Mouse (Mus musculus) adipocyte (in vitro differentiated cells): ENCODE measurements around the gene Prom2.
A peak's percentile ranks its signal among the peaks of the same experiment; 100 is the strongest.

Source experiments
- DNase-seq: peaks from one replicate; pipeline ENCODE4 v3.0.0-alpha.2; 2016; ENCODE audit warnings: low spot score

Prom2 gene

DNA sequence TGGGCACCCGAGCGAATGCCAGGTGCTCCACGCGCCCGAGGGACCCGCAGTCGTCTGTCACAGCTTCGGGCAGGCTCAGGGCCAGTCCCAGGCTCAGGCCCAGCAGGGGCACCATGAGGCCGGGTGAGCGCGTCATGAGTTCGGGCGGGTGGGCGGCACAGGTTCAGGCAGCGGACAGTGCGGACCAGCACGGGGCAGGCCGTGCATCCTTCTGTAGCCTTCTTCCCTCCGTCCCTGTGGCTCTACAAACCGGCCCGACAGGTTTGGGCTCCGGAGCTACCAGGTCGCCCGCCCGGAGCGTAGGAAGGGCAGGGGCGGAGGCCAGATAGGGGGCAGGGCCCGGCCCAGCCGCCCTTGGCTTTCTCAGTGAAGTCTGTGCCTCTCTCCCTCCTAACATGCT is at the start of gene Prom2:
TSS of gene Prom2 (minus strand) at position 283 of the 400 bp plus-strand sequence.
- DNase-seq: no peak

DNA sequence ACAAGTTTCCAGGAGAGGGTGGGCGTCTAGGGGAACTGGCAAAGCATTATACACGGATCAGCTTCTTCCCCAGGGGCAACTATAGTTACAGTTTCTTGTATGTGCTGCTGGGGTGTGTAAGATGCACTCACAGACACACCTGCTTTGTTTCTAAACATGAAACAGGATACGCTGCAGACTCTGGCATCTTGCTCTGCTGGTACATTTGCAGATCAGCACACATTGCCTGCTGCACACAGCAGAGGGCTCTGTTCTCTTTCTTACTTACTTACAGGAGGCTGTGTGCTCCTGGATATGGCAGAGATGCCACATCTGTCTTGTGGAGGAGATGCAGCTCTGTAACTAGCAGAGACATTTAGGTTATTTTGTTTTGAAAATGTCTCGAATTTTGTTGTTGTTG is 49.6 kb upstream of the Prom2 start:
- DNase-seq: no peak

DNA sequence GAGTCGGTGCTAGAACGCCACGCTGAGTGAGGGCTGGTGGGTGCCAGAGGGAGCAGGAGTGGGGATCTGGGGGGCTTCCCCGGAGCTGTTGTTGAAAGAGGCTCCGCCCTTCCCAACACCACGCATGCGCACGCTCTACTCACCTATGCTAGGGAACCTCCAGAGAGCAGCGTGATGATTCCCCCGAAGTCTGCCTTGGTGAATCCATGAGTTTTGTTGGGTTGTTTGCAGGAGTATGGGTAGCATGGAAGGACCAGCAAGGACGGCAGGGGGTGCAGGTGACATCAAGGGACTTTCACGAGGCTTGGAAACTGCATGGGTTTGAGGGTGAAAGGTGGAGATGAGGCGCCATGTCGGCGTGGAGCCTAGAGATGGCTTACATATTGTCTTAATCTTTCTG is 48.9 kb upstream of the Prom2 start:
- no peak for DNase-seq

DNA sequence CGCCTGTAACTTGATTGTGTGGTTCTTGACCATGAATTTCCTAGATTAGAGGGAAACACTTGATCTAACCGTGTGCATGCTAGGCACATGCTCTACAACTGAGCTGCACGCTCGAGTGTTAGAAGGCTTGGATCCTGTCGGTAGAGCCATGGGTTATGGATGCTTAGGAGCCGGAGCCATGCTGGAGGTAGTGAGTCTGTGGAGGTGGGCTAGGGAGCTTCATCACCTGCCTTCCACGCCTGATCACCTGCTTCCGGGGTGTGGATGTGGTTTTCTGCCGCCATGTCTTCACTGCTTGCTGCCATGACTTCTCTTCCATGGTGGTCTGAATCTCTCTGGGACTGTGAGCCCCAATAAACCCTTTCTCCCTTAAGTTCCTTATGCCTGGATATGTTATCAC is 47.6 kb upstream of the Prom2 start:
- no peak for DNase-seq

DNA sequence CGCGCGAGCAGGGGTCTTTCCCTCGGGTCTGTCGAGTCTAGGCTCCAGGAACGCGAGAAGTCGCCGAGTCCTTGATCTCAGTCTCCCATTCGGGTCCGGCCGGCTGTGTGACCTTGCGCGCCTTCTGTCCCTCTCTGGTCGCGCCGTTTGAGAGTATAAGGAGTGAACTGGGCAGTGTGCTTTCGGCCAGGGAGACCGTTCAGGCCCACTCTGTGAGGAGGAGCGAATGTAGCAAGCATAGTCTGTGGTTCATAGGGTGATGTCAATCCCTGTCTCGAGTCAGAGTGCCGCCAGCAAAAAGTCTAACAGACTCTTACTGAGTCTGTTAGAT is 46.2 kb upstream of the Prom2 start:
- no peak for DNase-seq

DNA sequence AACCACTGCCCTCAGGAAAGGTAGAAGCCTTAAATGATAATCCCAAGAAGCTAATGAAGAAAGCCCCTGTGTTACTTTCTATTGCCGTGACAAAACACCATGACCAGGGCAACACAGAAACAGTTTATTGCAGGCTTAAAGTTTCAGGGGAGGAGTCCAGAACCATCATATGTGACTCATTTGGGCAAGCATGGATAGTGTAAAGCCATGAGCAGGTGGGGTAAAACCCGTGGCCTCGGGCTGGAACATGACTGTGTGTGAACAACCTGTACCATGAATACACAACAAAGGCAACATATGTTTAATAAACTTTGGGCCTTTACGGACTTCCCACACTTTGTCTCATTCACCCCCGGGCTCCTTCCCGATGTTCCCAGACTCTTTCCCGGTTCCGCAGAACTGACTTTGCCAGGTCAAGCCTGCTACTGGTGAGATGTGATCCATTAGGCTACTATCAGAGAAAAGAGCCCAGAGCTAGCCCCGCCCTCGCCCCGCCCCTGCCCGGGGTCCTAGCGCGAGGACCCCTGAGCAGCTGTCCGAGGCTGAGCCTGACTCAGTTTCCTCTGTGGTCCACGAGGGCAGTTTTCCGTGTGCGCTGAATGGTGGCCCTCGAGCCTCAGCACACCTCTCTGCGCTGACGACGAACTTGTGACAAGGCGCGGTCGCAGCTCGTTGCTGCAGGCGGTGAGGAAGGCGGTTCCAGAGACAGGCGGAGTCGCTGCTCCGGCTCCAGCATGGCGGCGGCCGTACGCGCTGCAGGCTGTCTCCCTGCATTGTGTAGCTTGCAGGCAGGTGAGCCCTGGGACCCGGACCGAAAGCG is 45.6 kb upstream of the Prom2 start, which contains the start of the genes Zfp661 and Mrps5:
TSS of gene Zfp661 (minus strand) at position 401 of the 820 bp plus-strand sequence.
TSS of gene Mrps5 (plus strand) at position 529 of the 820 bp plus-strand sequence.
- peak; percentile 89 for DNase-seq

DNA sequence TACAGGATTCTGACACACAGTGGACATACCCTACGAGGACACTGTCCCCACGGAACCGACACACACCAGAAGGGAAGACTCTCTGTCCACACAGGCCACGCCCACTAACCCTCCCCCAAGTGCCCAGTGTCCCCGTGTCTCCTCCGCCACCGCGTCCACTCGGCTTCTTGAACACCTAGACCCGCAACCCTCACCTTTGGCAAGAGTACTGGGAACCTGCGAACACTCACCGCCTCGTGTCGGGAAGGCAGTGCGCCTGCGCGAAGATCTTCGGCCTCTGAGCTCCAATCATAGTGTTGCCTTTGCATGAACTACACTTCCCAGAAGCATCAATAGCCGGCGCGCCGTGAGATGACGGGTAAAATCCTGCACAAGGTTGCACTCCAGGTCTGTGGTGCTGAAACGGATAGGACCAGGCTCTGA is 43.2 kb upstream of the Prom2 start:
- DNase-seq: peak; percentile 96

DNA sequence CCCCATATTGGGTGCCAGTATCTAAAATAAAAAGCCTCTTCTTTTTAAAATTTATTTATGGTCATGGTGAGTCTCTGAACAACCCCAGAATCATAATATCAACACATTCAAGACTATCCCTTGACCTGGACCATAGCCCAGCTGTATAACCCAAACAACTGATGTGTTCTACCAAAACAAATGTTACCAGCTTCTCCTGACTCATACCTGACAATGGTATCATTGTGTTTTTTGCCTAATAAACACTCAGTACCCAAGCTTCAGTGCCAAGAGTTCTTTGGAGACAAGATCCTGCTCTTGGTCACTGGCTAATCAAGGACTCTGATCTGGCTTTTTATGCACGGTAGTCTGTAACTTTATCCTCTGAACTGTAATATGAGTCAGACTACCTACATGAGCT is 32.1 kb upstream of the Prom2 start:
- DNase-seq: no peak

DNA sequence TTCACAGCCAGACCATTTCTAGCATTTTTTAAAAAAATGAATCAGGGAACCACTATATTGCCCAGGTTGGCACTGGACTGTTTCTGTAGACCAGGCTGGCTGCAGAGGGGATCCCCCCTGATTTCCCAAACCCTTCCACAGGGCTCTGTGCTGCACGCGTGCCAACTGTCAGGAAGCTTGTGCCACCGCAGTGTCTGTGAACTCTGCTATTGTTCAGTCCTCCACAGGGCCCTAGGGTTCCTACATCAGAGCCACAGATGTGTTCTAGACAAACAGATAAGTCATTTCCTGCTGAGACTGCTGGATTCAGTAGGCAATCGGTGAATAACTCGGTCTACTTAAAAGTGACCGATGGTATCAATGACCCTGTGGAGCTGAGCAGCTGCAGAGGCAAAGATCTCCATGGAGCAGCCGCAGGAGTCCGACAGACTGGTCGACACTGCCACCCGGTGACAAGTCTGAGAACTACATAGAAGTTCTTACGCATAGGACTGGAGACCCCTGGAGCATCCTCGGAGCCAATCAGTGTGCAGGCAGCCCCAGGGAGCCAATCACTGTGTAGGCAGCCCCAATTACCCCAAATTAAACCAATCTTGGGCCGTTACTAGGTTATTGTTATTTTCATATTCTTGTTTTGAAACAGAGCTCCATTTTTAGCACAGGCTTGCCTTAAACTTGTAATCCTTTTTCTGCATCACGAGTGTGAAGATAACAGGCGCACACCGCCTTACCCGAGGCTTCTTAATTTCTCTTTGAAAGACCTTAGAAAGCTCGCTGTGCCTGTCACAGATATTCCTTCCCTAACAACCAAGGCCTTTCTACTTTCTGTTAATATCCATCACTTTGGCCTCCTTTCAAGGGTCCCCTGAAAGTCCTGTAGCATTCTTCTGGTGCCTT is 18.1 kb upstream of the Prom2 start:
- peak; percentile 53 for DNase-seq

DNA sequence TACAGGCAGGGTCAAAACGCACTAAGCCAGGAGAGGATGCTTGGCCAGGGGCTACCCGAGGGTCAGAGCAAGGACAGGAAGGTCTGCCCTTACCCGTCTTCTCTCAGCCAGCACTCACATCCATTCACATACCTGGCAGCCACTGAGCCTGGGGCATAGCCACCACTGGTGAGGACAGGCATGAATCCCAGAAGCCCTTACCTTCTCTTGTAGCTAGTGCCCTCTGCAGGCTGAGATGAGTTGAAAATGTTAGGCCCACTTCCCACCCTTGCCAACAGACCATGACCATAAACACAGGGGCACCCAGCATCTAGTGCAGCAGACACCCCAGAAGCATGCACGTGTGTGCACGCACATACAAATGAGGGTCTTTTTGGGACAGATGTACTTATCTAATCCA is 9.8 kb upstream of the Prom2 start:
- DNase-seq: no peak

DNA sequence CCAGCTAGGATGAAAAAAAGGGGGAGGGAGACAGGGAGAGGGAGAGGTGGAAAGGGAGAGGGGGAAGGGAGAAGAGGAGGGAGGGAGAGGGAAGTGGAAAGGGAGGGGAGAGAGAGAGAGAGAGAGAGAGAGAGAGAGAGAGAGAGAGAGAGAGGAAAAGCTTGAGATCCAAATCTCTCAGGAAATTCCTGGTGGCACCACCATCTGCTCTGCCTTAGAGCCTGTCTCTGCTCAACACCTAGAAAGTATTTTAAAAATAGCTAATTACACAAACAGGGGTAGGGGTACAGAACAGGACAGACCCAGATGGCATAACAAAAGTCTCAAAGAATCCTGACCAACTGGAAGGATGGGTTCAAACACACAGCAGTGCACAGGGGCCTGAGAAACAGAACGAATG is 9.2 kb upstream of the Prom2 start:
- DNase-seq: no peak

DNA sequence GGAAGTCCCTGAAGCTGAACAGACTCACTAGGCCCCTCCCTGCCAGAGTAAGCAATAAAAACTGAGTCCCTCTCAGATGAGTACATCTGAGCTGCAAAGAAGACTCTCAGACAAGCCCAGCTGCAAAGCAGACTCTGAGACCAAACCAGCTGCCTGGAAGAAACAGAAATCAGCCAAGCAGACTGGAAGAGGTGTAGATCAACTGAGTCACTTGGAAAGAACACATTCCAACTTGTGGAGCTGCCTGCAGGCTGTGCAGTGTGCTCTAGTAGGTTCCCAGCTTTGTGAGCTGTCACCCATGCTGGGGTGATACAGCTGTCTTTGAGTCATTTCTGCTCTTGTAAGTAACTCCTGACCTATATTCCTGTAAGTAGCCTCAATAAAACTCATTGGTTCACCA is 8.4 kb upstream of the Prom2 start:
- DNase-seq: no peak

DNA sequence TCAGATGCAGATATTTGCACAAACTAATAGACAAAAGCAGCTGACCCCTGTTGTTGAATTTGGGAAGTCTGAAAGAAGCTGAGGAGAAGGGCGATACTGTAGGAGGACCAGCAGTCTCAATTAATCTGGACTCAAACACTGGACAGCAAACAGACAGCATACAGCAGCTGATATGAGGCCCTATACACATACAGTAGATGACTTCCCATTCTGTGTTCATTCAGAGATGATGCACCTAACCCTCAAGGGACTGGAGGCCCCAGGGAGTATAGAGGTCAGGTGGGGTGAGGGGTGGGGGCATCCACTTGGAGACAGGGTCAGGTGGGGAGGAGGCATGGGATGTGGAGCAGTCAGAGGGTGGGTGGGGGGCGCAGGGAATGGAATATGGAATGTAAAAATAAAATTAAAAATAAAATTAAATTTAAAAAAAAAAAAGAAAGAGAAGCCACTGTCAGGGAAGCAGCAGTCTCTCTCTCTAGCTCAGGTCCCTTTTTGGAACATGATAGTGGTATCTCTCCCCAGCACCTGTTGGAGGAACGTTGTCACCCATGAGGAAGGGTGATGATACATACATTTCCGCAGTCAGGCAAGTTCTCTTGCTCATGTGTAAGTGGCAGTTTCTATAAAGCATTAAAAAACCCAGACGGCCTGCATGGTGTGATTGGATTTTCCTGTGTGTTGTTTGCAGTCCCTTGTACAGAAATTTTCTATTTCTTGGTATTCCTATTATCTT is 7.2 kb upstream of the Prom2 start:
- no peak for DNase-seq

DNA sequence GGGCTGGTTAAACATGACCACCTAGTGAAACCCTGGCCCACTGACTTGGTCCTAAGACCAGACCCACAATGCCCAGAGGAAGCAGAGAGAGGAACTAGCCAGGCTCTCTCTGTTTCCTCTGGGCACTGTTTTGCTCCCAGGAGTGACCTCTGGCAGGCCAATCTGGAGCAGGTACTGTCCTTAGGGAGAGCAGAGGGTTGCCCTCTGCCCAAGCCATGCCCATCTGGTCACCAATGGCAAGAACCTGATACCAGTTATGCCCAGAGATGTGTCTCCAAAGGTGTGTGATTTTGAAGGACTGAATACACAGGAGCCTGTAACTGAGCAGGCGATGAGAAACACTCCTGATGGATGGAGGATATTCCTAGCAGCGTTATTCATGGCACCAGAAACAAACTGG is 430 bp upstream of the Prom2 start:
- DNase-seq: no peak

DNA sequence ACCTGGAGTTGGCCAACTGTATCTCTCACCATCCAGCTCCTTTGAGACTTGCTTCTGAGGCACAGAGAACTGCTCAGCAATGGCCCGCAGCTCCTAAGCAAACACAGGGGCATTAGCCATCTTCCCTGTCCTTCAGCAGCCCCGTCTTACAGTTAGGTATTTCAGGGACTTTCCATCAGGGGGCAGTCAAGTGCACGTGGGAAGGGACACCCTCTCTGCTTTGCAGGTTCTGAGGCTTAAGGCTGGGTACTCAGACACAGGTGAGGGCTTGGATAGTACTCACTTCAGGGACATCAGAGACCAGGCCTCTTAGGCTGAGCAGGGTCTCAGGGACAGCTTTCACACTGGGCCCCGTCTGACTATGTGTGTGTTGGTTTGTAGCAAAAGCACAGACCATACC is 1.8 kb downstream of the Prom2 start:
- peak; percentile 7 for DNase-seq

DNA sequence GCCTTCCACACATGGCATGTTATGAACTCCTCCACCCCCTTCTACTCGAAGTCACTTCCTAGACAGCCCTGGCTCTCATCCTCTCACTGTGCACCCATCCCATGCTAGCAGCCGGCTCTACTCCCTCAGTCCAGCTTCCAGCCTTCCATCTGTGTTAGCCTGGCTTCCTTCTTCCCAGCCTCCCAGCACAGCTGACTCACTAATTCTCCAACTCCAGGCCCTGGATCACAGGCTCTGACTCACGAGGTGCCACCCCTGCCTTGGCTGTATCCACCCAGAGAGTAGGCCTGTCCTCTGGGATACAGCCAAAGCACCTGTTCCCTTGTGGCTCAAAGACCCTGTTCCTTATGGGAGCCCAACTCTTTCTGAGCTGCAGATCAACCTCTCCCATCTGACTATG is 3.7 kb downstream of the Prom2 start:
- DNase-seq: no peak

DNA sequence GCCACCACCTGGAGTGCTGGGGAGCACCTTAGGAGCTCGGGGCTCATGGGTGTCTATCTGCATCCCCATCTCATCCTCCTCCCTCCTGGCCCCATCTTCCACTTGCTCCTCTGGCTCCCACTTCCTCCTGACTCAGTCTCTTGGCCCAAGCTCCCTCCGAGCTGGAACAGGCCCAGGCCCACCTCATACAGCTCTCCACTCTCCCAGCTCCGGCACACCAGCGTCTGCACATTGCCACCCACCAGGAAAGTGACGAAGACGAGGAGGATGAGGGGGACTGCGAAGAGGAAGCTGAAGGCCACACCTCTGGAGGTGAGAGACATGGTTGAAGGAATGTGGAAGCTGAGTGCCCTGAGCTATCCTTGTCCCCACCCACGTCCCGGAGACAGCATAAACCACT is 5.9 kb downstream of the Prom2 start:
- DNase-seq: no peak

DNA sequence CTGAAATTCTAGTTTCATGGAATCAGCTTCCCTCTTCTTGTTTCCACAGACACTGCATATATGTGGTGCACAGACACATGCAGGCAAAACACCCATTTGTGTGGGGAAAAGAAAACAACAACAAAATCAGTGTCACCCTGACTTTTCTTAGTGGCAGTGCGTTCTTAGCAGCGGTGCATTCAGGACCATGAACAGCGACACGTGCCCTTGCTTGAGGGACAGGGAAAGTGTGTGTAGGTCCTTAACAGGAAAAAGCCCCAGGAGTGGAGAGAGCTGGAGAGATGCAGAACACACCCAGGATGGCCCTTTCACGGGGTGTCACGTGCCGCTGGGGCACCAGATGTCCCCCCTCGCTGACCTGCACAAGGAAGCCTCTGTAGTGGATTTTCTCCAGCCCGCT is 8.9 kb downstream of the Prom2 start:
- peak; percentile 51 for DNase-seq

DNA sequence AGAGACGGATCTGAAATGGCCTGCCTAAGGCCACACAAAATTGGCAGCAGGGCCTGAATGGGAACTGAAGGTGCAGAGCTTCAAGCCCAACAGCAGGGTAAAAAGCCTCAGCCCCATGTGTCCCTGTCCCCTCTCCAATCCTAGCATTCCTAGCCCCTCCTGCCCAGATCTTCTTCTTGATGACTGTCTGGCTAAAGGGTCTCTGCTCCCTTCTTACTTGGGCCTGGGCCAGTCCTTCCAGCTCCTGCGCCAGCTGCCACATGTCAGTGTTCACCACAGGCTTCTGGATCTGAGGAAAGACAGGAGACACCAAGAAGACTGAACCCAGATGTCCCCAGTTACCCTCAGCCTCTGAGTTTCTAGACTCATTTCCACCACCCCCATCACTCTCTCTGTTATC is 9.7 kb downstream of the Prom2 start:
- no peak for DNase-seq

DNA sequence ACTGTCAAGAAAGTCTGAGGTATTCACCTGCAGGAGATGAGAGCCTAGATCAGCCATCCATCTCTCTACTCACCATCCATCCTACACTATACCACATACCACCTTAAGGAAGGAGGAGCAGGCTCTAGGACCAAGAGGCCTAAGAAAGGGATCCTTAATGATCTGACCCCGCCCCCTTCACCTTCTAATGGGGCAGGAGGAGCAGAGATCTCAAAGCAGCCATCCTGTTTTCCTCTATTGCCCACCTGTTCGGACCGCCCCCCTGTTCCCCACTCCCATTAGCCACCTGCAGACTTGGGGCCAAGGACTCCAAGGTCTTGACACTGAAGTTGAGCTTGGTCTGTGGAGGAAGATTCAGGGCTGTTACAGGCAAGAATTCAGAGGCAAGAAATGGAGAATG is 10.8 kb downstream of the Prom2 start:
- DNase-seq: no peak

DNA sequence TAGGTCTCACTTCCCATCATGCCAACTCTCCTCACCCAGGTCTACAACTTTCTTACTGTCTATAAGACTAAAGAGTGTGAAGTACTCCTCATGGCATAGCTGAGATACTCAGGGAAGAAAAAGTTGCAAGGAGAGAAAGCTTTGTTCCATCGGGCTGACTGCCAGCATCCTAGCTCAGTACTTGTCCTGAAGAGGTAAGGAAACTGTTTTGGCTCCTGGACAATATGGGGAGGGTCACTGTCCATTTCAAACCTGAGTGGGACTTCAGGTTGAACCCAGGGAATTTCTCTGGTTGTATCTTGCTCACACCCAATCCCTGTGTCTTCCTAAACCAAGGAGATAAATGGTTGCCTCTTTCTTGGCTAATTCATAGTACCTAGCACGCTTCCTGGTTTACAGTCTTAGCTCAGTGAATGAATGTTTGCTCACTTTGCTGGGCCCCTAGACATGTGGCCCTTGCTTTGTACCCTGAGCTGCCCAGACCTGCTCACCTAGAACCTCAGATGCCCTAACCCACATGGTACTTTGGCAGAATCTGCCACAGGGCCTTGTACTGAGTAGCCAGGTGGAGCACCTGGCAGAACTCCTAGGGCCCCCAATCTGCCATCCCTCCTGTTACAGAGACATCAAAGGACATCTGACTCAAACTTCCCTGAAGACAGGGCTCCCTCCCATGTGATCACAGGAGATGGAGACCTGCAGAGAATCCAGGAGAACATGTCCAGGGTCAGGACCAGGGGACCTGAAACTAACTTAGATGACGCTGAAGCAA is 16.1 kb downstream of the Prom2 start:
- no peak for DNase-seq
